Mouse (Mus musculus): ENCODE results near the gene Slc5a2. TPM values are rescaled to one million over a fixed set of nuclear protein-coding genes. Genes with fewer than 3 reads are reported as not detected.

The Slc5a2 gene
- polyA plus RNA-seq (2015; fragmentation: Nextera tagmentation; extraction: Ambion mirVana), result not detected in 2 replicates

DNA sequence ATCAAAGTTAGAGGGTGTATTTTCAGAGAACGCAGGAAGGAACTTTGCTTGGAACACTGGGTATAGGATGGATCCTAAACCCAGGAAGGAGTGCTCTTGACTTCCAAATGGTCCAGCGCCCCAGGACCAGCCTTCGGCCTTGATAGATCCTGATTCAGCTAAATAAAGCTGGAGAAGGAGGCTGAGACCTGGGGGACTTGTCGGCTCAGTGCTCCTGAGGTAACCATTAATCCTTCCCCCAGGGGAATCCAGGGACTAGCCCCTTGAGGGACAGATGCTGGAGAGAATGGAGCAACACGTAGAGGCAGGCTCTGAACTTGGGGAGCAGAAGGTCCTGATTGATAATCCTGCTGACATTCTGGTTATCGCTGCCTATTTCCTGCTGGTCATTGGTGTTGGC, at the start of gene Slc5a2:
TSS of gene Slc5a2 (plus strand) at position 247 of the 400 bp plus-strand sequence.
- DNase-seq (ENCODE audit: low spot score), result no peak

DNA sequence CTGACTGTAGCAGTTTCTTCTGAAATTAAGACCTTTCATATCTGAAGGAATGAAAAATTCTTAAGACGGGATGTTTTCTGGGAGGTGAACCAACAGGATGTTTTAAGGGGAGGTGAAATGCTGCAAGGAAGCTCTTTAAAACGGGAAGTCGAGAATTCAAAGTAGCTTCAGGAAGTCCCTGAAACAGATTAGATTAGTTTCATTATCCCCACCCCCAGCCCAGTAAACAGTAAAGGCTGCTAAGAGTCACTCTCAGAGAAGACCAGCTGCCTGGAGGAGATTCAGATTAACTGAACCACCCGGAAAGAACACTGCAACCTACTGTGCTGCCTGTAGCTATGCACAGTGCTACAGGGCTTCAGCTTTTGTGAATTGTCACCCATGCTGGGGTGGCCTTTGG, 45.5 kb upstream of the Slc5a2 start:
- no peak for DNase-seq (ENCODE audit: low spot score)

DNA sequence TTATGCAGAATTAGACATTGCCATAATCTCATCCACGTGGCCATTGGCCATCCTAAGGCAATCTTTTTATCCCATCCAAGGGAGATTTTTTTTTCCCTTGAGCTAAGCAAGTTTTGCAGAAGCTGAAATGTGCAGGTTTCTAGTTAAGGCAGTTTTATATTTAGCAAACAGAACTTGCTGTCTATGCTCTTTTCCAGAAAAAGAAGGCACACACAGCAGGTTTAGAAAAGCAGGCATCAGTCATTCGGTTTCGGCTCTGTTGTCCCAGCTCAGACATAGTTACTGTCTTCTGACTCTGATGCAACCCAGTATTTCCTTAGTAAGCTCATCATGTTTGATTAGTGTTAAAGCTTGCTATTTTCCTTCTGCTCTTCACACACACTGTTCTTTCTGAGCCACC, 44.5 kb upstream of the Slc5a2 start:
- DNase-seq (ENCODE audit: low spot score), result no peak

- DNase-seq (ENCODE audit: low spot score), result peak; percentile 25
Measured at GRCm38 (mm10) chr7:128231741-128232140, 33.7 kb upstream of the Slc5a2 start.

- no peak for DNase-seq (ENCODE audit: low spot score)
Measured at GRCm38 (mm10) chr7:128234796-128235195, 30.7 kb upstream of the Slc5a2 start.

GRCm38 (mm10) chr7:128235481-128235880, 30.0 kb upstream of the Slc5a2 start:
- DNase-seq (ENCODE audit: low spot score), result no peak

DNA sequence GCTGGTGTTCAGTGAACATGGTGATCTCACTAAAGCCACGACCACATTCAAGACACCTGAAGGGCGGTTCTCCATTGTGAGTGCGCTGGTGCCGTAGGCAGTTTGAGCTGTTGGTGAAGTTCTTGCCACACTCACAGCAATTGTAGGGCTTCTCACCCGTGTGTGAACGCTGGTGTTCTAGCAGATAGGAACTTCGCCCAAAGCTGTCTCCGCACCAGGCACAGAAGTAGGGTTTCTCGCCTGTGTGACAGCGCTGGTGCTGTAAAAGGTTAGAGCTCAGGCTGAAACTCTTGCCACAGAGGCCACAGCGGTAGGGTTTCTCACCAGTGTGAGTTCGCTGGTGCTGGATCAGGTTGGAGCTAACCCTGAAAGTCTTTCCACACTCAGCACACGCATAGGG, 29.0 kb upstream of the Slc5a2 start:
- DNase-seq (ENCODE audit: low spot score), result no peak

GRCm38 (mm10) chr7:128236856-128237592, 28.4 kb upstream of the Slc5a2 start, which contains the start of gene Armc5:
Gene Armc5, plus strand, starts transcription at chr7:128237342.
- DNase-seq (ENCODE audit: low spot score), result peak; percentile 73

DNA sequence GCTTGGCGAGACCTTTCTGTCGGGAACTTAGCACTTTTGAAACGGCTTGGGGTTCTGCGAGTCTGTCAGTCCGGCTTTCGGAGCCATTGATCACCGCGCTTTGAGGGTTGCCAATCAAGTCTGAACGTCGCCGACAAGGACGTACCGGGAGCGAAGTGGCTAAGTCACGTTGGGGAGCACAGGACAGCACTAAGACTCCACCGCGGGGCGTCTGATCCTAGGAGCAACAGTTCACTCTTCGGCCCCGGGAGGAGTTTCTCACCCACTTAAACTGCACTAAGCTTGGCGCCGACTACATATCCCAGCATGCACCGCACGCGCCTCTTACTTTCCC, 27.9 kb upstream of the Slc5a2 start:
- no peak for DNase-seq (ENCODE audit: low spot score)

- DNase-seq (ENCODE audit: low spot score), result peak; percentile 100
Measured at GRCm38 (mm10) chr7:128237927-128238778, 27.3 kb upstream of the Slc5a2 start, which contains the start of gene 9130023H24Rik. Gene 9130023H24Rik, minus strand, starts transcription at chr7:128238031.

DNA sequence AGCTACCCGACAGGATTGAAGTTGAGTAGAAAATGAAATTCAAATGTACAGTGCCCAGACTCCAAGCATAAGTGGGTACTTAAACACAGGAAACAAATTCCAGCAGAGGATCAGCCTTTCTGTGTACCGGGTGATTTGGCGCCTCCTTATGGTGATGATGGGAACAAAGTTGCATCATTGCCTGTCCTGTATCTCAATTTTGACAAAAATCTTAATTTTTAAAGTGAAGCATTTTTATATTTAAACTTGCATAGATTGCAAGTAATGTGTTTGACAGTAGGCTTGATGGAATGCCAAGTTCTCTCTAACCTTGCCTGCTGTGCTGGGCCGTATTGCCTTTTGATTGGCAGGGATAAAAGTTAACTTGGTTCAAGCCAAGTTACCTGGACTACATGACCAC, 26.5 kb upstream of the Slc5a2 start:
- DNase-seq (ENCODE audit: low spot score), result peak; percentile 59

GRCm38 (mm10) chr7:128240131-128240784, 25.2 kb upstream of the Slc5a2 start:
- DNase-seq (ENCODE audit: low spot score), result no peak

GRCm38 (mm10) chr7:128242331-128242730, 23.1 kb upstream of the Slc5a2 start:
- DNase-seq (ENCODE audit: low spot score), result no peak

- no peak for DNase-seq (ENCODE audit: low spot score)
Measured at GRCm38 (mm10) chr7:128243921-128244320, 21.5 kb upstream of the Slc5a2 start.

GRCm38 (mm10) chr7:128244410-128245025, 20.9 kb upstream of the Slc5a2 start:
- DNase-seq (ENCODE audit: low spot score), result no peak

DNA sequence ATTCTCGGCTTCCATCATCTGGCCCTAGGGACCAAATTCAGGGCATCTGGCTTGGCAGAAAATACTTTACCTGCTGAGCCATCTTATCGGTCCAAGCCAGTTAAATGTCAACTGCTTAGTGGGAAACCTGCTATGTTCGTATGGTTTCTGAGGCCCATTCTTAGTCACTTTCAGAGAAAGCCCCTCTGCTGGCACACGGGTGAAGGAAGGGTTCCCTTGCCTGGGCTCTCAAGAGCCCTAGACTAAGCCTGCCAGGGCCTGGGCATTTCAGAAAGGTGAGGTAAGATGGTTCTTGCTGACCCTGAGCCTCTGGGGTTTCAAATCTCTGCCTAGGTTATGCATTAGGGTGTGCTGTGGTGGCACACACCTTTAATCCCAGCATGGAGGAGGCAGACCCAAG, 19.9 kb upstream of the Slc5a2 start:
- no peak for DNase-seq (ENCODE audit: low spot score)

GRCm38 (mm10) chr7:128246496-128247391, 18.7 kb upstream of the Slc5a2 start, which contains the start of gene Tgfb1i1:
Gene Tgfb1i1, plus strand, starts transcription at chr7:128246812.
- peak; percentile 10 for DNase-seq (ENCODE audit: low spot score)

GRCm38 (mm10) chr7:128247443-128247842, 18.0 kb upstream of the Slc5a2 start:
- DNase-seq (ENCODE audit: low spot score), result peak; percentile 82

- no peak for DNase-seq (ENCODE audit: low spot score)
Measured at GRCm38 (mm10) chr7:128248081-128249042, 17.1 kb upstream of the Slc5a2 start.

Data from thymus, postnatal 0 days (tissue).